Mouse (Mus musculus): ENCODE measurements at regions not wholly inside any gene's neighbourhood (a gene's known extent, or its start where the extent isn't known, plus 50 kb on each side); places are given as distances from the start of the nearest gene placed in this dataset.

- DNase-seq: no peak
Observed at GRCm38 (mm10) chr12:27139683-27140334, 202.6 kb downstream of the Sox11 start.

GRCm38 (mm10) chr12:27138663-27139633 lies 203.4 kb downstream of the Sox11 start:
- DNase-seq: no peak

GRCm38 (mm10) chr12:27135997-27136559 lies 206.3 kb downstream of the Sox11 start:
- no peak for DNase-seq

GRCm38 (mm10) chr12:27130544-27130943 lies 211.8 kb downstream of the Sox11 start:
- DNase-seq: no peak

GRCm38 (mm10) chr12:27127054-27127605 lies 215.2 kb downstream of the Sox11 start:
- DNase-seq: no peak

- DNase-seq: peak; percentile 16
Observed at GRCm38 (mm10) chr12:27118581-27118980, 223.8 kb downstream of the Sox11 start.

- DNase-seq: no peak
Observed at GRCm38 (mm10) chr12:27115392-27115791, 227.0 kb downstream of the Sox11 start.

- no peak for DNase-seq
Observed at GRCm38 (mm10) chr12:27104925-27105571, 237.3 kb downstream of the Sox11 start.

GRCm38 (mm10) chr12:27102996-27103395 lies 239.4 kb downstream of the Sox11 start:
- no peak for DNase-seq

- DNase-seq: no peak
Observed at GRCm38 (mm10) chr12:27089206-27089605, 253.2 kb downstream of the Sox11 start.

GRCm38 (mm10) chr12:27085890-27086289 lies 256.5 kb downstream of the Sox11 start:
- no peak for DNase-seq

- no peak for DNase-seq
Observed at GRCm38 (mm10) chr12:27083645-27084550, 258.5 kb downstream of the Sox11 start.

- no peak for DNase-seq
Observed at GRCm38 (mm10) chr12:27083089-27083488, 259.3 kb downstream of the Sox11 start.

GRCm38 (mm10) chr12:27082624-27083023 lies 259.8 kb downstream of the Sox11 start:
- no peak for DNase-seq

- no peak for DNase-seq
Observed at GRCm38 (mm10) chr12:27076107-27076738, 266.2 kb downstream of the Sox11 start.

GRCm38 (mm10) chr12:27065011-27065517 lies 277.3 kb downstream of the Sox11 start:
- DNase-seq: no peak

- DNase-seq: no peak
Observed at GRCm38 (mm10) chr12:27063518-27063917, 278.9 kb downstream of the Sox11 start.

- DNase-seq: no peak
Observed at GRCm38 (mm10) chr12:27062511-27063264, 279.7 kb downstream of the Sox11 start.

GRCm38 (mm10) chr12:27062061-27062461 lies 280.3 kb downstream of the Sox11 start:
- no peak for DNase-seq
